Mouse (Mus musculus): ENCODE data around the gene Gm17949. TPM values are rescaled to one million over a fixed set of nuclear protein-coding genes. Genes with fewer than 3 reads are reported as not detected.
"Not testable (repeated sequence)": the region's sequence is repeated elsewhere in the genome, so short reads cannot be mapped to it uniquely, and the experiment has no call there.

Gene Gm17949
- polyA plus RNA-seq, 1 experiment from 2014 or later = not detected

- no peak for DNase-seq (ENCODE audit: low spot score)
- WGBS = 90% methylated on average over 3 of the region's 3 CpGs
- H3K36me3 ChIP-seq (ENCODE audit: control insufficient read depth, insufficient read depth, low read length) = no peaks in the 10 kb centered on the region
Measured at GRCm38 (mm10) chr17:57048816-57049215, 37.5 kb downstream of the Gm17949 start.

GRCm38 (mm10) chr17:57051679-57052078 is 40.4 kb downstream of the Gm17949 start:
- H3K9ac ChIP-seq (ENCODE audit: low read length); H3K27ac ChIP-seq (ENCODE audit: low read depth, low read length); H3K4me1 ChIP-seq (ENCODE audit: control insufficient read depth, insufficient read depth, low read length); DNase-seq (ENCODE audit: low spot score); H3K27me3 ChIP-seq (ENCODE audit: control insufficient read depth, insufficient read depth, low read length); H3K9me3 ChIP-seq (ENCODE audit: control insufficient read depth, low read length); H3K4me2 ChIP-seq (ENCODE audit: low read depth); H3K36me3 ChIP-seq (ENCODE audit: control insufficient read depth, insufficient read depth, low read length); ATAC-seq (ENCODE audit: insufficient read depth, low FRiP score, low TSS enrichment); H3K4me3 ChIP-seq (ENCODE audit: low read depth, low read length): not testable (repeated sequence)
- whole genome bisulfite sequencing = 84% methylated on average over 3 of the region's 4 CpGs

More at GRCm38 (mm10) chr17:57048816-57049215, 37.5 kb downstream of the Gm17949 start:
- Histone ChIP-seq H3K9ac (ENCODE audit: low read length) (no peak overlapping the region), H3K27me3 (ENCODE audit: control insufficient read depth, insufficient read depth, low read length) (no peaks in the 10 kb centered on the region), H3K4me2 (ENCODE audit: low read depth) (no peak overlapping the region), H3K27ac (ENCODE audit: low read depth, low read length) (no peak overlapping the region), H3K4me1 (ENCODE audit: control insufficient read depth, insufficient read depth, low read length) (no peaks in the 10 kb centered on the region), H3K4me3 (ENCODE audit: low read depth, low read length) (no peak overlapping the region), H3K9me3 (ENCODE audit: control insufficient read depth, low read length) (no peaks in the 10 kb centered on the region)
- no peak for ATAC-seq (ENCODE audit: insufficient read depth, low FRiP score, low TSS enrichment)

- no peak overlapping the region for H3K9ac ChIP-seq (ENCODE audit: low read length)
- H3K4me3 ChIP-seq (ENCODE audit: low read depth, low read length) = no peak overlapping the region
- no peak overlapping the region for H3K4me2 ChIP-seq (ENCODE audit: low read depth)
- H3K27me3 ChIP-seq (ENCODE audit: control insufficient read depth, insufficient read depth, low read length) = peaks cover 4% of the 10 kb centered on the region
- 93% methylated on average over 3 of the region's 3 CpGs for whole genome bisulfite sequencing
- no peaks in the 10 kb centered on the region for H3K9me3 ChIP-seq (ENCODE audit: control insufficient read depth, low read length)
- no peak for DNase-seq (ENCODE audit: low spot score)
- 0 out of 2 replicates have a peak, but pooled peaks cover 3% of the 10 kb centered on the region for H3K4me1 ChIP-seq (ENCODE audit: control insufficient read depth, insufficient read depth, low read length)
- no peaks in the 10 kb centered on the region for H3K36me3 ChIP-seq (ENCODE audit: control insufficient read depth, insufficient read depth, low read length)
- H3K27ac ChIP-seq (ENCODE audit: low read depth, low read length) = no peak overlapping the region
- ATAC-seq (ENCODE audit: insufficient read depth, low FRiP score, low TSS enrichment) = no peak
Measured at GRCm38 (mm10) chr17:57056246-57056645, 45.0 kb downstream of the Gm17949 start.

GRCm38 (mm10) chr17:57058891-57059485 is 47.7 kb downstream of the Gm17949 start, which contains the start of gene Crb3:
Gene Crb3 (plus strand): TSS chr17:57059105.
- 0% methylated on average over 16 of the region's 22 CpGs for WGBS
- Histone ChIP-seq H3K36me3 (ENCODE audit: control insufficient read depth, insufficient read depth, low read length) (no peaks in the 10 kb centered on the region), H3K27me3 (ENCODE audit: control insufficient read depth, insufficient read depth, low read length) (peaks cover 28% of the 10 kb centered on the region), H3K4me3 (ENCODE audit: low read depth, low read length) (peak within 1 kb of the TSS; percentile 71), H3K9ac (ENCODE audit: low read length) (peak within 1 kb of the TSS; percentile 74), H3K4me2 (ENCODE audit: low read depth) (peak within 1 kb of the TSS; percentile 77), H3K27ac (ENCODE audit: low read depth, low read length) (peak within 1 kb of the TSS; percentile 56; the same call in 1 of the 2 replicates), H3K4me1 (ENCODE audit: control insufficient read depth, insufficient read depth, low read length) (0 out of 2 replicates have a peak, but pooled peaks cover 3% of the 10 kb centered on the region), H3K9me3 (ENCODE audit: control insufficient read depth, low read length) (no peaks in the 10 kb centered on the region)
- peak; percentile 17; the same call in 1 of the 2 replicates for ATAC-seq (ENCODE audit: insufficient read depth, low FRiP score, low TSS enrichment)
- no peak for DNase-seq (ENCODE audit: low spot score)

GRCm38 (mm10) chr17:57059486-57059977 is 48.3 kb downstream of the Gm17949 start, which contains the start of gene Slc25a23:
Gene Slc25a23 (minus strand): TSS chr17:57059863.
- Histone ChIP-seq H3K9ac (ENCODE audit: low read length) (peak within 1 kb of the TSS; percentile 74), H3K27me3 (ENCODE audit: control insufficient read depth, insufficient read depth, low read length) (peaks cover 28% of the 10 kb centered on the region), H3K4me1 (ENCODE audit: control insufficient read depth, insufficient read depth, low read length) (0 out of 2 replicates have a peak, but pooled peaks cover 3% of the 10 kb centered on the region), H3K4me3 (ENCODE audit: low read depth, low read length) (peak within 1 kb of the TSS; percentile 71), H3K27ac (ENCODE audit: low read depth, low read length) (peak within 1 kb of the TSS; percentile 56; the same call in 1 of the 2 replicates), H3K36me3 (ENCODE audit: control insufficient read depth, insufficient read depth, low read length) (no peaks in the 10 kb centered on the region), H3K4me2 (ENCODE audit: low read depth) (peak within 1 kb of the TSS; percentile 77), H3K9me3 (ENCODE audit: control insufficient read depth, low read length) (no peaks in the 10 kb centered on the region)
- ATAC-seq (ENCODE audit: insufficient read depth, low FRiP score, low TSS enrichment) = peak; percentile 76
- under 1% methylated on average over 39 of the region's 45 CpGs for WGBS
- peak; percentile 85 for DNase-seq (ENCODE audit: low spot score)

- WGBS = 0% methylated on average over 44 of the region's 44 CpGs
- DNase-seq (ENCODE audit: low spot score) (peak; percentile 94), ATAC-seq (ENCODE audit: insufficient read depth, low FRiP score, low TSS enrichment) (peak; percentile 91)
- Histone ChIP-seq H3K36me3 (ENCODE audit: control insufficient read depth, insufficient read depth, low read length) (no peaks in the 10 kb centered on the region), H3K4me3 (ENCODE audit: low read depth, low read length) (peak overlapping the region; percentile 71), H3K27me3 (ENCODE audit: control insufficient read depth, insufficient read depth, low read length) (peaks cover 28% of the 10 kb centered on the region), H3K4me2 (ENCODE audit: low read depth) (peak overlapping the region; percentile 77), H3K9me3 (ENCODE audit: control insufficient read depth, low read length) (no peaks in the 10 kb centered on the region), H3K9ac (ENCODE audit: low read length) (peak overlapping the region; percentile 42), H3K4me1 (ENCODE audit: control insufficient read depth, insufficient read depth, low read length) (0 out of 2 replicates have a peak, but pooled peaks cover 3% of the 10 kb centered on the region), H3K27ac (ENCODE audit: low read depth, low read length) (peak overlapping the region; percentile 56; the same call in 1 of the 2 replicates)
Measured at GRCm38 (mm10) chr17:57060231-57060801, 49.0 kb downstream of the Gm17949 start.

- WGBS = 38% methylated on average over 10 of the region's 10 CpGs
Measured at GRCm38 (mm10) chr17:57061069-57061468, 49.8 kb downstream of the Gm17949 start.

GRCm38 (mm10) chr17:57062011-57062521 is 50.8 kb downstream of the Gm17949 start:
- ATAC-seq (ENCODE audit: insufficient read depth, low FRiP score, low TSS enrichment) = no peak
- Histone ChIP-seq H3K36me3 (ENCODE audit: control insufficient read depth, insufficient read depth, low read length) (no peaks in the 10 kb centered on the region), H3K27me3 (ENCODE audit: control insufficient read depth, insufficient read depth, low read length) (peaks cover 28% of the 10 kb centered on the region), H3K4me1 (ENCODE audit: control insufficient read depth, insufficient read depth, low read length) (0 out of 2 replicates have a peak, but pooled peaks cover 3% of the 10 kb centered on the region), H3K27ac (ENCODE audit: low read depth, low read length) (no peak overlapping the region), H3K9ac (ENCODE audit: low read length) (no peak overlapping the region), H3K4me3 (ENCODE audit: low read depth, low read length) (peak overlapping the region; percentile 6; the same call in 1 of the 2 replicates), H3K4me2 (ENCODE audit: low read depth) (peak overlapping the region; percentile 16; the same call in 1 of the 2 replicates), H3K9me3 (ENCODE audit: control insufficient read depth, low read length) (no peaks in the 10 kb centered on the region)
- DNase-seq (ENCODE audit: low spot score) = no peak
- whole genome bisulfite sequencing = 1% methylated on average over 34 of the region's 39 CpGs

More at GRCm38 (mm10) chr17:57061069-57061468, 49.8 kb downstream of the Gm17949 start:
- Histone ChIP-seq H3K4me3 (ENCODE audit: low read depth, low read length) (peak overlapping the region; percentile 71; the same call in 1 of the 2 replicates), H3K27ac (ENCODE audit: low read depth, low read length) (no peak overlapping the region), H3K9ac (ENCODE audit: low read length) (no peak overlapping the region), H3K36me3 (ENCODE audit: control insufficient read depth, insufficient read depth, low read length) (no peaks in the 10 kb centered on the region), H3K9me3 (ENCODE audit: control insufficient read depth, low read length) (no peaks in the 10 kb centered on the region), H3K27me3 (ENCODE audit: control insufficient read depth, insufficient read depth, low read length) (peaks cover 28% of the 10 kb centered on the region), H3K4me1 (ENCODE audit: control insufficient read depth, insufficient read depth, low read length) (0 out of 2 replicates have a peak, but pooled peaks cover 3% of the 10 kb centered on the region), H3K4me2 (ENCODE audit: low read depth) (peak overlapping the region; percentile 77)
- ATAC-seq (ENCODE audit: insufficient read depth, low FRiP score, low TSS enrichment) (no peak), DNase-seq (ENCODE audit: low spot score) (no peak)

Measured in neural tube, embryonic 11.5 days (tissue).